Mouse (Mus musculus) forebrain, embryonic 11.5 days (tissue): ENCODE data around the gene Tmem45b. TPM values are rescaled to one million over a fixed set of nuclear protein-coding genes. Genes with fewer than 3 reads are reported as not detected.
"Not testable (repeated sequence)": the region's sequence is repeated elsewhere in the genome, so short reads cannot be mapped to it uniquely, and the experiment has no call there.

Experiments used
- ATAC-seq: fragments of 200-750 bp; cut with Nextera tagmentation; replicated peaks from 2 replicates; pipeline ENCODE4 v1.8.0; 2017; ENCODE audit warnings: moderate TSS enrichment; ENCODE audit not compliant: low FRiP score
- DNase-seq: peaks from one replicate; pipeline ENCODE4 v3.0.0-alpha.2; 2017; ENCODE audit warnings: low spot score
- H3K27ac ChIP-seq: fragments of 300-500 bp; sonication (generic); 2 replicates; pipeline ENCODE4 v1.5.1; 2014; ENCODE audit warnings: low read depth, low read length
- H3K27me3 ChIP-seq: fragments of 300-500 bp; sonication (generic); 2 replicates; pipeline ENCODE4 v1.6.1; 2014; ENCODE audit warnings: mild to moderate bottlenecking, low read length, mixed read lengths; ENCODE audit not compliant: control insufficient read depth, insufficient read depth
- H3K36me3 ChIP-seq: fragments of 300-500 bp; sonication (generic); 2 replicates; pipeline ENCODE4 v1.6.1; 2014; ENCODE audit warnings: mild to moderate bottlenecking, low read length, moderate library complexity, mixed read lengths; ENCODE audit not compliant: control insufficient read depth, insufficient read depth
- H3K4me1 ChIP-seq: fragments of 300-500 bp; sonication (generic); replicated peaks from 2 replicates; pipeline ENCODE4 v1.6.1; 2014; ENCODE audit warnings: low read length, mixed read lengths; ENCODE audit not compliant: control insufficient read depth, insufficient read depth
- H3K4me2 ChIP-seq: fragments of 300-500 bp; sonication (generic); 2 replicates; pipeline ENCODE4 v1.6.1; 2014; ENCODE audit warnings: low read depth, mild to moderate bottlenecking, low read length, moderate library complexity, mixed read lengths; ENCODE audit not compliant: severe bottlenecking
- H3K4me3 ChIP-seq: fragments of 300-500 bp; sonication (generic); 2 replicates; pipeline ENCODE4 v1.5.1; 2014; ENCODE audit warnings: low read depth, low read length
- H3K9ac ChIP-seq: fragments of 300-500 bp; sonication (generic); 2 replicates; pipeline ENCODE4 v1.6.1; 2014; ENCODE audit warnings: low read length
- H3K9me3 ChIP-seq: fragments of 300-500 bp; sonication (generic); 2 replicates; pipeline ENCODE4 v1.6.1; 2016; ENCODE audit warnings: low read length, mixed read lengths; ENCODE audit not compliant: control insufficient read depth
- WGBS: fragments of 180-500 bp; shearing (Covaris S2); extraction: QIAGEN DNeasy Blood & Tissue Kit; methylation state at CpG from one replicate; pipeline ENCODE4 v1.1.7; 2014; 5-methylcytosine and 5-hydroxymethylcytosine counted together
- polyA plus RNA-seq: library from polyadenylated mRNA; unstranded; fragments of >200 nt; fragmentation: Nextera tagmentation; extraction: Ambion mirVana; gene quantifications from 2 replicates; pipeline ENCODE4 v1.2.1, GENCODE M21; 2014

Gene Tmem45b
- not detected in 2 replicates for polyA plus RNA-seq

DNA sequence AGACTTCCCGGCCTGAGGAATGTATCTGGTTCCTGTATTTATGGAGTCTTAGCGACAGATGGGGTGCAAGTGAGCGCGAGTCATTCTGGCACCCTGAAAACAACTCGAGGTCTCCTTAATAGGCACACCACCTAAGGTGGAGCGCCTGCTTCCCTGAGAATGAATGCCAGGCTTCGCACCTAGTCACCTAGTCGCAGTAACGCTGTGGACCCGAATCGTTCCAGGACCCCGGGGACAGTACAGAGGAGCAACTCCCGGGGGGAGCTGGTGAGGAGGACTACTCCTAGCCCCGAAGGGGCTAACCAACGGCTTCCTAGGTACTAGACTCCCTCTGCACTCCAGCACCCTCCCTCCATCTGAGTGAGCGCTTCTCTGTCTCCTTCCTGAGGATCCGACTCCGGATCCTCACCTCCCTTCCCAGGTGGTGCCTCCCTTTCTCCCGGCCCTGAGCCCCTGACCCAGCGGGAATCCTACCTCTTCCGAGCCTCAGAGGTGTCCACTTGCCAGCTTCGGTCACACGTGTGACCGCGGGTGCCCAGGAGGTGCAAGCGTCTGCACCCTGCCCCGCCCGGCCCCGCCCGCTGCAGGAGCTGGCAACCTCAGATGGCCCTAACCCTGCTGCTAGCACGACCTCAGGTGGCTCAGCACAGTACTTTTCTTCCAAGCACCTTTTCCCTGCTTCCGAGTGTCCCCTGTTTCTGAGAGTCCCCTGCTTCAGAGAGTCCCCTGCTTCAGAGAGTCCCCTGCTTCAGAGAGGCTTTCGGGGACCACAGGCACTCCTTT, at the start of gene Tmem45b:
Tmem45b (minus strand) TSS at position 771 of the 783 bp plus-strand sequence.
- no peak for DNase-seq
- H3K4me1 ChIP-seq, result 0 out of 2 replicates have a peak, but pooled peaks cover 3% of the 10 kb centered on the region
- H3K36me3 ChIP-seq, result no peaks in the 10 kb centered on the region
- peak within 1 kb of the TSS; percentile 5 for H3K4me2 ChIP-seq
- H3K9ac ChIP-seq, result no peak within 1 kb of the TSS
- ATAC-seq, result no peak
- peaks cover 10% of the 10 kb centered on the region; the same call in 1 of the 2 replicates for H3K27me3 ChIP-seq
- 8% methylated on average over 33 of the region's 33 CpGs for WGBS
- H3K4me3 ChIP-seq, result no peak within 1 kb of the TSS
- no peaks in the 10 kb centered on the region for H3K9me3 ChIP-seq
- H3K27ac ChIP-seq, result no peak within 1 kb of the TSS

DNA sequence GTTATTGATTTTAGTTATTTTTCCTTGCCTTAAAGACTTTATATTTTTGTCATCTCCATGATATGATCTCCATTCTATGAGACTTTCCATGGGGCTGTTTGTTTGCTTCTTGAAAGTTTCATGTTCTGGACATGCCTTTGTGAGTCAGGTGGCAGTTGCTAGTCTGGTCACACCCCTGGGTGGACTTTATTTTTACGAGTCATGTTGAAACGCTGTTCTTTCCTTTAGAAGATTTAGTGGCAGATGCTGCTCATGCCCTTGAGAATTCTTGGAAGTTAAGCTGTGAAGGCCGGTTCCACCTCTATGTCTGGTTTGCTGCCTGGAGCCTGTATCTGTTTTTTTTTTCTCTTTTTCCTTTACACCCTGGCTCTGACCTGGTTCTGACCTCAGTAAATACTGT, 43.9 kb upstream of the Tmem45b start:
- H3K27ac ChIP-seq, result no peak overlapping the region
- DNase-seq, result no peak
- no peak overlapping the region for H3K9ac ChIP-seq
- H3K4me3 ChIP-seq, result no peak overlapping the region
- no peak for ATAC-seq
- H3K4me2 ChIP-seq, result no peak overlapping the region
- H3K27me3 ChIP-seq, result no peaks in the 10 kb centered on the region
- no peaks in the 10 kb centered on the region for H3K4me1 ChIP-seq
- no peaks in the 10 kb centered on the region for H3K36me3 ChIP-seq
- no peaks in the 10 kb centered on the region for H3K9me3 ChIP-seq
- WGBS, result 90% methylated on average over 3 of the region's 3 CpGs

DNA sequence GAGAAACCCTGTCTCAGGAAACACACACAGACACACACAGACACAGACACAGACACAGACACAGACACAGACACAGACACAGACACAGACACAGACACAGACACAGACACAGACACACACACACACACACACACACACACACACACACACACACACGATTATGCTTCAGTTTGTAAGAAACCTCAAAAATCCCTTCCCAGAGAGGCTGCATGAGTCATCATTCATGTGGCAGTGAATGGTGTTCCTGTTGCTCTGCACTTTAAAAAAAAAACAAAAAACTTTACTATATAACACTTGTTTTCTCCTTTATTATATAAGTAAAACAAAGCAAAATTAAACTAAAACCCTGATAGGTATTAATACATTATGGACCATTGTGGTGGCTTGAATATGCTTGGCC, 37.0 kb upstream of the Tmem45b start:
- not testable (repeated sequence) for ATAC-seq, H3K9ac ChIP-seq, H3K9me3 ChIP-seq, H3K27ac ChIP-seq, H3K27me3 ChIP-seq, H3K4me3 ChIP-seq, H3K36me3 ChIP-seq, H3K4me1 ChIP-seq, DNase-seq, H3K4me2 ChIP-seq
- 89% methylated on average over 1 of the region's 1 CpGs for WGBS

DNA sequence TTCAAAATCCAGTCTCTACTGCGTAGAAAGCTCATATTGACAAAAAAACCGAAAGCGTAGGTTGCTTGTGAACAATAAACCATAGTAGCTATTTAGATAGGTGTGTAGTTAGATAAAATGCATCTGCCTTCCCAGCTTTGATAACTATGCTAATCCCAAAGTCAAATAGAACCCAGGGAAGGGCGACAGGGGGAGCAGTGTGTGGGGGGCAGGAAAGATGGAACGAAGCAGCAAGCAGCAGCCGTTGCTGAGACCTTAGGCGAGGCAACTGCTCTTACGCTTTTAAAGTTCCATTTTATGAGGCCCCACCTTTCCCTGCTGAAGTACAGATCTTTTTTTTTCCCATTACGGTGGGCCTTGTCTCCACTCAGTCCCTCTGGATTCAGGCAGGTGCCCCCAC, 1.1 kb downstream of the Tmem45b start:
- Histone ChIP-seq H3K36me3 (no peaks in the 10 kb centered on the region), H3K9ac (no peak overlapping the region), H3K27me3 (peaks cover 10% of the 10 kb centered on the region; the same call in 1 of the 2 replicates), H3K4me1 (0 out of 2 replicates have a peak, but pooled peaks cover 3% of the 10 kb centered on the region), H3K27ac (no peak overlapping the region), H3K4me3 (no peak overlapping the region), H3K9me3 (no peaks in the 10 kb centered on the region), H3K4me2 (no peak overlapping the region)
- no peak for ATAC-seq
- DNase-seq, result no peak
- 52% methylated on average over 9 of the region's 9 CpGs for WGBS

DNA sequence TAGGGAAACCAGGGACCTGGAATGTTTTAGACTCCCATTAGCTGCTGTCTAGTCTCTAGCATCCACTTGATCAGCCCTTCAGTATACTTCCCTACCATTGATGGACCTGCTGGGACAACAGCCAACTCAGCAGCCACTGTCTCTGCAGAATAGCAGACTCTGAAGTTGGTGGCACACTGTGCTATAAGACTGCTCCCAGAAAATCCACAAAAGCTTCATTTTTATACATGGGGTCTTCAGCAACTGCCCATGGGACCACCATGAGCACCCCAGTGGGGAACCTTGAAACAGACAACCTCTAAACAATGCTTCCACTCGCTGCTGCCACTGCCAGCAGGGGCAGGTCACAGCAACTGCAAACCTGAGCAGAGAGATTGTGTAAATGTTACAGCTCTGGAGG, 9.9 kb downstream of the Tmem45b start:
- DNase-seq, result no peak
- no peak for ATAC-seq
- Histone ChIP-seq H3K27ac (no peak overlapping the region), H3K9me3 (no peaks in the 10 kb centered on the region), H3K36me3 (no peaks in the 10 kb centered on the region), H3K4me1 (no peaks in the 10 kb centered on the region), H3K27me3 (no peaks in the 10 kb centered on the region), H3K4me2 (no peak overlapping the region), H3K9ac (no peak overlapping the region), H3K4me3 (no peak overlapping the region)
- 50% methylated on average over 1 of the region's 1 CpGs for WGBS

DNA sequence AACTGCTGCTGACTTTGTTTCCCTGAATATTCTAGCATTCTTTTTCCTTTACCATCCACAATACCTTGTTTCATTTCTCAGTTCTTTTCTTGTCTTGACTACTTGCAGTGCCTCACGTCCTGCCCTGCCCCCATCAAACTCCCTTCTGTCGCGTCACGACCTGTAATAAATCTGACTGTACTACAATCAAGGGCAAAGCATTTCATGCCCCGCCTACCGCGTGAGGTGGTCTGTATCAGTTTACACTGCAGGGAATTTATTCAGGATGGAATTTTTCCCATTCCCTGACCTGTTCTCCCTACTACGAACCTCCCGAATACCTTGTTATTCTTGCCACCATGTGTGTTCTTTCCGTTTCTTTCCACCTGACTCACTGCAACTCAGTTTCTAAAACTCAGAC, 12.1 kb downstream of the Tmem45b start:
- no peak overlapping the region for H3K4me2 ChIP-seq
- no peak overlapping the region for H3K4me3 ChIP-seq
- H3K9me3 ChIP-seq, result no peaks in the 10 kb centered on the region
- no peak for DNase-seq
- no peak overlapping the region for H3K9ac ChIP-seq
- H3K27ac ChIP-seq, result no peak overlapping the region
- no peaks in the 10 kb centered on the region for H3K27me3 ChIP-seq
- no peak for ATAC-seq
- 87% methylated on average over 10 of the region's 10 CpGs for WGBS
- H3K36me3 ChIP-seq, result no peaks in the 10 kb centered on the region
- no peaks in the 10 kb centered on the region for H3K4me1 ChIP-seq

DNA sequence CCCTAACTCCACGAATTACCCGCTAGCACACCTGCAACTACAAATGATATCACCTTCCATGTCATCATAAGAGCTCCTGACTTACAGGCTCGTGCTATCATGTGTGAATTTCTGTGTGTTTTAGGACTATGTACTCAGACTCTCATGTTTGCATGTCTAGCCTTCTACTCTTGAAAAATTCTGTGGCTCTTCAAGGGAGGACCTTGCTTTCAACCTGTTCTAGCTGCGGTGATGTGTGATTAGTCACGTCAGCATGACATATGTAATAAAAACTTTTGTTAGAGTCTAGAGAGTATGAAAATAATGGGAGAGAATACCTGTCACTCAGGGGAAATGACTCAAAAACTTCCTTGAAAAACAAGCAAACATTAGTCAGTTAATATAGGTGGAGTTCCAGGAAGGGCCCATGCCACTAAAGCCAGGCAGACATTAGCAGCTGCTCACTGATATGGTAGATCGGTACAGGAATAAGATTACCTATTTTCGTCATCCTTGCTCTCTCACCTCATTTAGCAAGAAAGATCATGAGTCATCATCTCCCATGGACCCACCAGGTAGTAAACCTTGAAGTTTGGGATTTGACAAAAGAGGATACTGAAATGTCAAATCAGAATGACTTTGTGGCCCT, 15.0 kb downstream of the Tmem45b start:
- WGBS, result 88% methylated on average over 7 of the region's 7 CpGs

DNA sequence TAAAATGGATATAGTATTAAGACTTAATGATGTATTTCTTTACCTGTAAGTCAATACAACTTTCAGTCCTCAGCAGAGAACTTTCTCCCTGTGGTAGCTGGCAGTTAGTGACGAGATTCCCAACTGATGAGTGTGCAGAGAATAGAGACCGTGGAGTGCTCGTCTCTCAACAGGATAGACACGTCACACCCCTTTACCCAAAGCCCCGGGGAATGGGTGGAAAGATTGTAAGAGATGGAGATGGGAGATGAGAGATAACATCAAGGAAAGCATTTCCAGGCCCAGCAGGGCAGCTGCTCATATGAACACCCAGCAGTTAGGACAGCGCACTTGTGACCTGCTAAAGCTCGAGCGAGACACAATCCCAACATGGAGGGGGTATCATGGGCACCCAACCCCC, 20.0 kb downstream of the Tmem45b start:
- no peak overlapping the region for H3K27ac ChIP-seq
- H3K4me1 ChIP-seq, result no peaks in the 10 kb centered on the region
- H3K27me3 ChIP-seq, result no peaks in the 10 kb centered on the region
- no peaks in the 10 kb centered on the region for H3K9me3 ChIP-seq
- no peak overlapping the region for H3K4me3 ChIP-seq
- no peaks in the 10 kb centered on the region for H3K36me3 ChIP-seq
- 85% methylated on average over 8 of the region's 8 CpGs for WGBS
- H3K9ac ChIP-seq, result no peak overlapping the region
- H3K4me2 ChIP-seq, result no peak overlapping the region
- ATAC-seq (no peak), DNase-seq (no peak)

More for the DNA sequence above, 15.0 kb downstream of the Tmem45b start:
- Histone ChIP-seq H3K4me3 (no peak overlapping the region), H3K36me3 (no peaks in the 10 kb centered on the region), H3K27me3 (no peaks in the 10 kb centered on the region), H3K4me2 (no peak overlapping the region), H3K27ac (no peak overlapping the region), H3K9me3 (no peaks in the 10 kb centered on the region), H3K4me1 (no peaks in the 10 kb centered on the region), H3K9ac (no peak overlapping the region)
- ATAC-seq (no peak), DNase-seq (no peak)
